Mouse (Mus musculus) olfactory bulb, adult 2 months (tissue): ENCODE measurements around the gene Hnf1a.

ENCODE experiments used
- CTCF ChIP-seq: fragments of 200-500 bp; IDR thresholded peaks from 2 replicates; pipeline ENCODE4 v1.5.1; 2012; ENCODE audit warnings: low read depth, mild to moderate bottlenecking, low read length, moderate library complexity; ENCODE audit not compliant: insufficient read depth
- POLR2A ChIP-seq: fragments of 200-500 bp; IDR thresholded peaks from 2 replicates; pipeline ENCODE4 v1.6.1; 2012; ENCODE audit warnings: mild to moderate bottlenecking, low read depth, low read length, moderate library complexity; ENCODE audit not compliant: insufficient read depth

GRCm38 (mm10) chr5:114969064-114969463 is 1.8 kb downstream of the Hnf1a start:
- no peak for TF ChIP-seq CTCF
- TF ChIP-seq POLR2A, result no peak
